Mouse (Mus musculus) embryonic facial prominence, embryonic 12.5 days (tissue): ENCODE measurements at regions not wholly inside any gene's neighbourhood (a gene's known extent, or its start where the extent isn't known, plus 50 kb on each side); places are given as distances from the start of the nearest gene placed in this dataset.

Source experiments
- ATAC-seq: fragments of 200-750 bp; cut with Nextera tagmentation; 2 replicates; pipeline ENCODE4 v1.8.0; 2017; ENCODE audit not compliant: insufficient number of reproducible peaks, insufficient read depth, low FRiP score, low TSS enrichment
- H3K27ac ChIP-seq: fragments of 300-500 bp; sonication (generic); 2 replicates; pipeline ENCODE4 v1.5.1; 2016; ENCODE audit warnings: mild to moderate bottlenecking
- H3K27me3 ChIP-seq: fragments of 300-500 bp; sonication (generic); 2 replicates; pipeline ENCODE4 v1.6.1; 2016; ENCODE audit warnings: mild to moderate bottlenecking, moderate library complexity
- H3K36me3 ChIP-seq: fragments of 300-500 bp; sonication (generic); 2 replicates; pipeline ENCODE4 v1.6.1; 2016; ENCODE audit warnings: mild to moderate bottlenecking
- H3K4me1 ChIP-seq: fragments of 300-500 bp; sonication (generic); 2 replicates; pipeline ENCODE4 v1.6.1; 2016
- H3K4me2 ChIP-seq: fragments of 300-500 bp; sonication (generic); replicated peaks from 2 replicates; pipeline ENCODE4 v1.6.1; 2016; ENCODE audit warnings: mild to moderate bottlenecking, moderate library complexity
- H3K4me3 ChIP-seq: fragments of 300-500 bp; sonication (generic); 2 replicates; pipeline ENCODE4 v1.5.1; 2016; ENCODE audit warnings: mild to moderate bottlenecking
- H3K9ac ChIP-seq: fragments of 300-500 bp; sonication (generic); 2 replicates; pipeline ENCODE4 v1.6.1; 2016; ENCODE audit warnings: mild to moderate bottlenecking, moderate library complexity
- H3K9me3 ChIP-seq: fragments of 300-500 bp; sonication (generic); 2 replicates; pipeline ENCODE4 v1.6.1; 2016; ENCODE audit warnings: mild to moderate bottlenecking, moderate library complexity
- WGBS: fragments of 180-500 bp; shearing (Covaris S2); methylation state at CpG from one replicate; pipeline ENCODE4 v1.1.7; 2016; 5-methylcytosine and 5-hydroxymethylcytosine counted together

DNA sequence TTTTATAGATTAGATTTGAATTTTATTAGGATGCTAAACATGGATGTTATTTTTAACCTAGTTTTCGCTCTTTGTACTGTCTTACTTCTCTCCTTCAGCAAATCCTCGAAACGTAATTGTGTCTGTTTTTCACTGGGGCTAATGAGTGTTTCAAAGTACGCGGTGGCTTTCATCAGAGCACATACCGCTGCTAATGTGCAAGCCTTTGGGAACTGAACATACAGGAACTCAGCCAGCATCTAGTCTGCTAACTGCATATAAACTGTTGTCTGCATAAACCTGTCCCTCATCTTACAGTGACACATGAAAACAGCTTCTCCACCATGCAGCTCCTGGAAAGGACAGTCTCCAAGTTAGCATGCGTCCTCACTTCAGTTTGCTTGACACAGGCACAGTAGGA, 434.1 kb downstream of the Fat4 start:
- no peak for ATAC-seq
- Histone ChIP-seq H3K4me1 (no peaks in the 10 kb centered on the region), H3K36me3 (no peaks in the 10 kb centered on the region), H3K9ac (no peak overlapping the region), H3K27me3 (no peaks in the 10 kb centered on the region), H3K27ac (no peak overlapping the region), H3K9me3 (no peaks in the 10 kb centered on the region), H3K4me3 (no peak overlapping the region), H3K4me2 (no peak overlapping the region)
- WGBS, result 72% methylated on average over 7 of the region's 7 CpGs

- H3K27ac ChIP-seq, result no peak overlapping the region
- no peaks in the 10 kb centered on the region for H3K36me3 ChIP-seq
- 40% methylated on average over 5 of the region's 5 CpGs for whole genome bisulfite sequencing
- H3K27me3 ChIP-seq, result no peaks in the 10 kb centered on the region
- H3K4me2 ChIP-seq, result no peak overlapping the region
- no peaks in the 10 kb centered on the region for H3K9me3 ChIP-seq
- H3K9ac ChIP-seq, result no peak overlapping the region
- no peak overlapping the region for H3K4me3 ChIP-seq
- ATAC-seq, result no peak
- no peaks in the 10 kb centered on the region for H3K4me1 ChIP-seq
These were observed 435.5 kb downstream of the Fat4 start for GRCm38 (mm10) chr3:39322225-39322624.

GRCm38 (mm10) chr3:39335612-39336230, 449.0 kb downstream of the Fat4 start:
- WGBS, result 52% methylated on average over 8 of the region's 8 CpGs
- Histone ChIP-seq H3K27me3 (no peaks in the 10 kb centered on the region), H3K4me1 (no peaks in the 10 kb centered on the region), H3K9me3 (no peaks in the 10 kb centered on the region), H3K9ac (no peak overlapping the region), H3K27ac (no peak overlapping the region), H3K4me2 (no peak overlapping the region), H3K36me3 (no peaks in the 10 kb centered on the region), H3K4me3 (no peak overlapping the region)
- ATAC-seq, result no peak

- Histone ChIP-seq H3K4me3 (no peak overlapping the region), H3K4me1 (no peaks in the 10 kb centered on the region), H3K27me3 (no peaks in the 10 kb centered on the region), H3K9me3 (no peaks in the 10 kb centered on the region), H3K36me3 (no peaks in the 10 kb centered on the region), H3K27ac (no peak overlapping the region), H3K4me2 (no peak overlapping the region), H3K9ac (no peak overlapping the region)
- no peak for ATAC-seq
- WGBS, result 73% methylated on average over 3 of the region's 3 CpGs
These were observed 454.5 kb downstream of the Fat4 start for GRCm38 (mm10) chr3:39341161-39341687.

DNA sequence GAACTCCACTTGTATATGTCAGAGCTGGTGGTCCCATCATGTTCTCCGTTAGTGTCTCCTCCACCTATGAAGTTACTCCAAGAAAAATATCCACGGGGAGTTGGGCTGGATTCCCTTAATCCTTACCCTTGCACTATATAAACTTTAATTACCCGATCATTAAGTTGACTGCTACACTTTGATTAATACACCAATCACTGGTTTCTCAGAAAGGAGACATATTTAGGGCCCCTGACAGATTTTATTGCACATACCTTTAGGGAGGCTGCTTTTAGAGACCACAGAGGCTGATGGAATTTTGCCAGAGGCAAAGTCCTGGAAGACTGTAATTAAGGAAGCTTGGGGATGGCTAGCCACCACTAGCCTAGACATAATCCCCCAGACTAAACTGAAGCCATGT, 457.3 kb downstream of the Fat4 start:
- no peaks in the 10 kb centered on the region for H3K27me3 ChIP-seq
- H3K36me3 ChIP-seq, result no peaks in the 10 kb centered on the region
- no peaks in the 10 kb centered on the region for H3K4me1 ChIP-seq
- no peak overlapping the region for H3K27ac ChIP-seq
- H3K9me3 ChIP-seq, result no peaks in the 10 kb centered on the region
- H3K4me3 ChIP-seq, result no peak overlapping the region
- no peak overlapping the region for H3K9ac ChIP-seq
- no peak for ATAC-seq
- H3K4me2 ChIP-seq, result no peak overlapping the region
- WGBS, result 57% methylated on average over 3 of the region's 3 CpGs

DNA sequence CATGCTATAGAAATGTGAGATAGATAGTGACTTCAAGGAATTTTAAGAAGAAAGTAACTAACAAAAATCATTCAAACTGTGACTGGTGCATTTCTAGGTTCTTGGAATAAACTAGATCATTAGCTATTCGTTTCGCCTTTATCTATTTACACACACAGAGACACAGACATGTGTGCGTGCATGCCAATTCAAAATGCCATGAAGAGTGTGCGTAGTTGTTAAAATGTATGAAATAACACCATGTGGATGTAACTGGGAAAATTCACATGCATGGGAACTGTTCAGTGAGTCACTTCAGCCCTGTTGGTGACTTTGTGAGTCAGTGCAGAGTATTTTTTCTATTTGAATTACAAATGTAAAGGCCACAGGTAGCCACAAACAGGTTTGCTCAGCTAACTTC, 460.8 kb downstream of the Fat4 start:
- H3K4me1 ChIP-seq, result no peaks in the 10 kb centered on the region
- H3K27ac ChIP-seq, result no peak overlapping the region
- H3K36me3 ChIP-seq, result no peaks in the 10 kb centered on the region
- no peaks in the 10 kb centered on the region for H3K27me3 ChIP-seq
- 93% methylated on average over 4 of the region's 4 CpGs for WGBS
- no peaks in the 10 kb centered on the region for H3K9me3 ChIP-seq
- no peak overlapping the region for H3K9ac ChIP-seq
- no peak overlapping the region for H3K4me3 ChIP-seq
- no peak for ATAC-seq
- H3K4me2 ChIP-seq, result no peak overlapping the region

- H3K4me2 ChIP-seq, result no peak overlapping the region
- H3K27me3 ChIP-seq, result no peaks in the 10 kb centered on the region
- WGBS, result 79% methylated on average over 2 of the region's 2 CpGs
- H3K36me3 ChIP-seq, result no peaks in the 10 kb centered on the region
- ATAC-seq, result no peak
- no peak overlapping the region for H3K27ac ChIP-seq
- H3K9ac ChIP-seq, result no peak overlapping the region
- no peak overlapping the region for H3K4me3 ChIP-seq
- no peaks in the 10 kb centered on the region for H3K4me1 ChIP-seq
- no peaks in the 10 kb centered on the region for H3K9me3 ChIP-seq
These were observed 470.3 kb downstream of the Fat4 start for GRCm38 (mm10) chr3:39357012-39357411.

DNA sequence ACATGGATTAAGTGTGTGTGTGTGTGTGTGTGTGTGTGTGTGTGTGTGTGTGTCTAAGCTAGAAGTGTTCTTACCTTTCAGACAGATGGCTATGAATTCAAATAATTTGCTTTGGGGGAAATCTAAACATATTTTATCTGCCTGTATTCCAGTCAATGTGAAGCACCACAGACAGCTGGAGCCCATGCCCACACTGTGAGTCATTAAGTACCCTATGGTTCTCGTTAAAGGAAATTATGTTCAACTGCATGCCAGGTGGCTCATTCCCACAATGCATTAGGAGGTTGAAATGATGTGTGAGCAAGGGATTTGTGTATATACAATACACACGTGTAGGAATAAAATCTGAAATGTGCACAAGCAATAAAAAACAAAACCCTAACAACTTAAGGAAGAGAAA, 473.5 kb downstream of the Fat4 start:
- ATAC-seq, result no peak
- no peaks in the 10 kb centered on the region for H3K27me3 ChIP-seq
- H3K9me3 ChIP-seq, result no peaks in the 10 kb centered on the region
- H3K4me3 ChIP-seq, result no peak overlapping the region
- H3K36me3 ChIP-seq, result no peaks in the 10 kb centered on the region
- no peaks in the 10 kb centered on the region for H3K4me1 ChIP-seq
- WGBS, result 24% methylated on average over 2 of the region's 2 CpGs
- no peak overlapping the region for H3K9ac ChIP-seq
- no peak overlapping the region for H3K27ac ChIP-seq
- H3K4me2 ChIP-seq, result no peak overlapping the region

DNA sequence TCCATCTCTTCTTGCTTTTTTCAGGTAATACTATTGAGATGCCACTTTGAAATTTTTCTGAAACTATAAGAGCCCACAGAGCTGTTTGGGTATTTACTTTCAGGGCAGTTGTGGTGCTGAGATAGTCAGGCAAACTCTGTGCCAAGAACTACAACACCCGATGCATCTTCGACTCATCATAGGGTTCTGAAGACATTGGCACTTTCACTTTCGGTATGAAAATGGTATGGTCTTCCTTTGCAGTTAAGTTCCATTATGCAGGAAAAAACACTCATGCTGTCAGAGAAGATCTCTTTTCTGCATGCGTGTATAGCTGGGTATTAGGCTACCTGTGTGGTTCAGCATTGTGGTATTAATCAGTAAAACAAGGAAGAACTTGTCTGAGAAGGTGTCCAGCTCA, 484.2 kb downstream of the Fat4 start:
- H3K9ac ChIP-seq, result no peak overlapping the region
- no peak overlapping the region for H3K4me2 ChIP-seq
- WGBS, result 94% methylated on average over 4 of the region's 4 CpGs
- H3K27ac ChIP-seq, result no peak overlapping the region
- ATAC-seq, result no peak
- no peaks in the 10 kb centered on the region for H3K4me1 ChIP-seq
- H3K36me3 ChIP-seq, result no peaks in the 10 kb centered on the region
- no peaks in the 10 kb centered on the region for H3K9me3 ChIP-seq
- H3K4me3 ChIP-seq, result no peak overlapping the region
- H3K27me3 ChIP-seq, result no peaks in the 10 kb centered on the region

- H3K27ac ChIP-seq, result no peak overlapping the region
- no peak overlapping the region for H3K4me2 ChIP-seq
- WGBS, result 71% methylated on average over 10 of the region's 10 CpGs
- H3K9me3 ChIP-seq, result no peaks in the 10 kb centered on the region
- no peak overlapping the region for H3K9ac ChIP-seq
- no peak overlapping the region for H3K4me3 ChIP-seq
- no peaks in the 10 kb centered on the region for H3K27me3 ChIP-seq
- ATAC-seq, result no peak
- no peaks in the 10 kb centered on the region for H3K4me1 ChIP-seq
- no peaks in the 10 kb centered on the region for H3K36me3 ChIP-seq
These were observed 485.7 kb downstream of the Fat4 start for GRCm38 (mm10) chr3:39372426-39372950.

GRCm38 (mm10) chr3:39375465-39375864, 488.7 kb downstream of the Fat4 start:
- no peak overlapping the region for H3K4me3 ChIP-seq
- no peak overlapping the region for H3K4me2 ChIP-seq
- no peak overlapping the region for H3K27ac ChIP-seq
- H3K9ac ChIP-seq, result no peak overlapping the region
- no peaks in the 10 kb centered on the region for H3K36me3 ChIP-seq
- WGBS, result 88% methylated on average over 5 of the region's 5 CpGs
- H3K9me3 ChIP-seq, result no peaks in the 10 kb centered on the region
- no peak for ATAC-seq
- H3K27me3 ChIP-seq, result no peaks in the 10 kb centered on the region
- H3K4me1 ChIP-seq, result no peaks in the 10 kb centered on the region

DNA sequence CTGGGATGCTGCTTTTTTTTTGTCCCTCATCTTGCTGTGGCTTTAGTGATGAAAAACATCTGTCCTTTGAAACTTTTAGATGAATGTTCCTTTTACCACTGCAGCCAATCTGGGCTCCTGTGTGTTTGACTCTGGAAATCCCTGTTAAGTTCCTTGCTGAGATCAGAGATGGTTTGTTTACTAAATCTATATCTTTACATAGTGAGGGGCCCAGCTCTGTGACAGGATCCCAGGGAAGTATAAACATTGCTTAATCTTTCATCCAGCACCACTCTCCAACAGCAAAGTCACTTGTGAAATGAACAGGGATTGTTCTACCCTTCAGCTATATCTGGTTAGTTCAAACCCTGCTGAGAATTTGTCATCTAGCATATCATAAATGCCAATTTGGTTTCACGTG, 501.8 kb downstream of the Fat4 start:
- no peak overlapping the region for H3K27ac ChIP-seq
- 70% methylated on average over 1 of the region's 1 CpGs for WGBS
- H3K4me2 ChIP-seq, result no peak overlapping the region
- ATAC-seq, result no peak
- H3K36me3 ChIP-seq, result no peaks in the 10 kb centered on the region
- H3K27me3 ChIP-seq, result no peaks in the 10 kb centered on the region
- no peak overlapping the region for H3K4me3 ChIP-seq
- H3K9me3 ChIP-seq, result no peaks in the 10 kb centered on the region
- no peak overlapping the region for H3K9ac ChIP-seq
- no peaks in the 10 kb centered on the region for H3K4me1 ChIP-seq
